Mouse (Mus musculus): ENCODE results near the gene Myadm.
"Not testable (repeated sequence)": the region's sequence is repeated elsewhere in the genome, so short reads cannot be mapped to it uniquely, and the experiment has no call there.

Gene Myadm

GRCm38 (mm10) chr7:3288976-3289970 lies at the start of gene Myadm, which contains the start of gene Prkcg:
Myadm (plus strand) TSS chr7:3289080.
Prkcg (plus strand) TSS chr7:3289179.
- DNase-seq (ENCODE audit: low spot score) = peak; percentile 74

- no peak for DNase-seq (ENCODE audit: low spot score)
Measured at GRCm38 (mm10) chr7:3239193-3239592, 49.7 kb upstream of the Myadm start.

GRCm38 (mm10) chr7:3260701-3261100 lies 28.2 kb upstream of the Myadm start:
- no peak for DNase-seq (ENCODE audit: low spot score)

- DNase-seq (ENCODE audit: low spot score) = no peak
Measured at GRCm38 (mm10) chr7:3261446-3261845, 27.4 kb upstream of the Myadm start.

GRCm38 (mm10) chr7:3262789-3263188 lies 26.1 kb upstream of the Myadm start:
- DNase-seq (ENCODE audit: low spot score) = no peak

- DNase-seq (ENCODE audit: low spot score) = no peak
Measured at GRCm38 (mm10) chr7:3264390-3265022, 24.4 kb upstream of the Myadm start.

- no peak for DNase-seq (ENCODE audit: low spot score)
Measured at GRCm38 (mm10) chr7:3265311-3265710, 23.6 kb upstream of the Myadm start.

GRCm38 (mm10) chr7:3267261-3267660 lies 21.6 kb upstream of the Myadm start:
- no peak for DNase-seq (ENCODE audit: low spot score)

GRCm38 (mm10) chr7:3267888-3268287 lies 21.0 kb upstream of the Myadm start:
- DNase-seq (ENCODE audit: low spot score) = no peak

DNA sequence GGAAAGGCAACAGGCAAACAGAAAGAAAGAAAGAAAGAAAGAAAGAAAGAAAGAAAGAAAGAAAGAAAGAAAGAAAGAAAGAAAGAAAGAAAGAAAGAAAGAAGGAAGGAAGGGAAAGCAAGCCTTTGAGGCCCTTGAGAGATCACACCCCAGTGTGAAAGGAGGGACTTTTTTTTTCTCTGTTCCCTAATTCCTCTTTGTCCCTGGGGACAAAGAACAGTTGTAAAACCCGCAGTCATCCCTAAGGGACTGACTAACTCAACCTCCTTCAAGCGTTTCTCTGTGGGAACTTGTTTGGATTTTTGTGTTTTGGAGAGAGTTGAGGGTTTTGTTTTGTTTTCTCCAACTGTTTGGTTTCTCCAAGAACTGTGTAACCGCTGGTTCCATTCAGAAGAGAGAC lies 20.6 kb upstream of the Myadm start:
- DNase-seq (ENCODE audit: low spot score) = no peak

DNA sequence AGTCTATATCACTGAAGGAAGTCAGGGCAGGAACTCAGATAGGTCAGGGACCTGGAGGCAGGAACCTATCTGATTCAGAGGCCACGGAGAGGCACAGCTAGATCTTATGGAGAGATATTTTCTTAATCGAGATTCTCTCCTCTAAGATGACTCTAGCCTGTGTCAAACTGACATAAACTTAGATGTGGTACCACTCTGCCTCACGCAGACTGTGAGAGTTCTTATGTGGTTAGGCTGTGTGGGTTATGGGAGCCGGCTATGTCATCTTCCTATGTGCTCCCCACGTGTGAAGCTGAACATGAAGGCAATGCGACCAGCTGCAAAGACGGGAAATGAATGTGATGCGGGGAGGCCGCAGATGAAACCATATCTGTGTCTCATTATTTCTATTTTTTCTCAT lies 16.7 kb upstream of the Myadm start:
- DNase-seq (ENCODE audit: low spot score) = no peak

DNA sequence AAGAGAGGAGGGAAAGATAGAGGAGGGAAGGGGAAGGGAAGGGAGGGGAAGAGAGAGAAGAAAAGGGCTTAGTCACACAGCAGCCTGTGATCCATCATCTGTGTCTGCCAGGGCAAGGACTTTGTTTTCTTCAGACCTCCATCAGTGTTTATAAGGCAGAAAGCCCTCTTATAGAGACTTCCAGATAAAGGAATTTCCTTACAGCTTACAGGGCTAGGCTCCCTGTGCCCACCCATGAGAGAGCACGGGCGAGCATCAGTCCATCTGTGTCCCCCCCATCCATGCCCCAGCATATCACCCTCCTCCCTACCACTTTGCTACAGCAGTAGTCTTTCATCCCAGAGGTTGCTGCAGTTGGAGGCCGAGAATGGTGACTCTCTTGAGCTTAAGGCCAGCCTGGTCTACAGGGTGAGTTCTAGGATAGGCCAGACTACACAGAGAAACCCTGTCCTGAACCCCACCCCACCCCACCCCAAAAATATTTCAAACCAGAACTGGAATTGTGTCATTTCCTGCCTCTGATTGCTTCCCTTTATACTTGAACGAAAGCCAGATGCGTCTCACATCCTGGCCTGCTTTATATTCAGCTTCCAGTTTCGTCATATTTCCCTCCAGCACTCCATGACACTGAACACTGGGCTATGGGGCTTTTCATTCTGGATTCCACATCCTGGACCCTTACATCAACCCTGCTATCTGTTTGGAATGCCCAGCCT lies 13.3 kb upstream of the Myadm start:
- DNase-seq (ENCODE audit: low spot score) = no peak

DNA sequence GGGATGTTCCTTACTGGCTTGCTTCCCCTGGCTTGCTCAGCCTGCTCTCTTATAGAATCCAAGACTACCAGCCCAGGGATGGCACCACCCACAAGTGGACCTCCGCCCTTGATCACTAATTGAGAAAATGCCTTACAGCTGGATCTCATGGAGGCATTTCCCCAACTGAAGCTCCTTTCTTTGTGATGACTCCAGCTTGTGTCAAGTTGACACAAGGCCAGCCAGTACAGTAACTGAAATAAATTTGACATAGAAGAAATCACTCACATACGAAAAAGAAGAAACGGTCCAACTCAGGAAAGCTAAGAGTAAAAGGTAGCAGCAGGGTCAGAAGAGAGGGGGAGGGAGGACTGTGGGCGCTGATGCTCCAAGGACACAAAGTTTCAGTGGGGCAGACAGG lies 12.1 kb upstream of the Myadm start:
- DNase-seq (ENCODE audit: low spot score) = not testable (repeated sequence)

GRCm38 (mm10) chr7:3280080-3280653 lies 8.7 kb upstream of the Myadm start:
- no peak for DNase-seq (ENCODE audit: low spot score)

DNA sequence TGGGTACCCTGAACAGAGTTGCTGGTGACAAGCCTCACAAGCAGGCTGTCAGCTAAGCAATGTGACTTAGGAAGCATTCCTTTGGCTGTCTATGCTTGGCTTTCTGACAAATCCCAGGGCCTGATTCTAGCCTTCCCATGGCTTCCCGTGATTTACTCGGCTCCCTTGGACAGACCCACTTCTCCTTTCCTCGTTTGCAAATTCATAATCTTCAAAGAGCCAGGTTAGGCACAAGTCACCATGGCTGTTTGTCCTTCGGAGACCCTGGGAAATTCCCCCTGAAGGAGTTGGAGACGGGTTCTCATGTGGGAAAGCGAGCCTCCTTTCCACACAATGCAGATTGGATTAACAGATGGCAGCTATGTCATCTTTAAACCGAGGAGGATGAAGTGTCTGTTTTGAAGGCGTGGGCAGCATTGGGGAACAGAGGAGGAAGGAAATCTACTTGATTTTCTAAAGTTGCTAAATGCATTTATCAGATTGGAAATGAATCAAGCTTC lies 8.2 kb upstream of the Myadm start:
- no peak for DNase-seq (ENCODE audit: low spot score)

GRCm38 (mm10) chr7:3281741-3282140 lies 7.1 kb upstream of the Myadm start:
- DNase-seq (ENCODE audit: low spot score) = no peak

- no peak for DNase-seq (ENCODE audit: low spot score)
Measured at GRCm38 (mm10) chr7:3283081-3283875, 5.6 kb upstream of the Myadm start.

DNA sequence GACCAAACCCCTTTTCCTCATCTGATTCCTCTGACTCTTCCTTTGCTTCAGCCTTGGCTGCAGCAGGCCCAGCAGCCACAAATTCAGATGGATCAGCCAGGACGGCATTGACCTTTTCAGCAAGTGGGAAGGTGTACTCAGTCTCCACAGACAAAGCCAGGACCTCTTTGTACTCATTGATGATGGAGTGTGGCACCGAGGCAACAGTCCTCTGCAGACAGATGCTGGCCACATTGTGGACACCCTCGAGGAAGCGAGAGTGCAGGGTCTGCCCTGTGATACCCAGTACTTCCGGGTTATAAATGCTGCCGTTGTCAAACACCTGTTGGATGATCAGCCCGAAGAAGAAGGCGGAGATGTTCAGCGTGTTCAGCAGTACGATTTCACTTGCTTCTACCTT lies 4.3 kb upstream of the Myadm start:
- DNase-seq (ENCODE audit: low spot score) = no peak

DNA sequence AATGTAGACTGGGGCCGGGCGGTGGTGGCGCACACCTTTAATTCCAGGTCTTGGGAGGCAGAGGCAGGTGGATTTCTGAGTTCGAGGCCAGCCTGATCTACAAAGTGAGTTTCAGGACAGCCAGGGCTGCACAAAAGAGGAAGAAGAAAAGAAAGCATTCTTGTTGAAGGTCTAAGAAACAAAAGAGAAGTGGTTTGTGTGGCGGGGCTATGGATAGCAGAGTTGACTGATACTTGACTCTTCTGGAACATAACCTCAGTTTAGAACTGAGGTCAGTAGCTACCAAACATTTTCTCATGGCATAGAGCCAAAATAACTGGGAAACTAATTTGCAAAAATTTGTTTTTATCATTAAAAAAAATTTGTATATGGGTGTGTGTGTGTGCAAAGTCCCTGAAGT lies 2.8 kb upstream of the Myadm start:
- no peak for DNase-seq (ENCODE audit: low spot score)

- DNase-seq (ENCODE audit: low spot score) = no peak
Measured at GRCm38 (mm10) chr7:3287186-3287585, 1.7 kb upstream of the Myadm start.

Data from layer of hippocampus, adult 11-12 months (tissue).